Mouse (Mus musculus) liver, embryonic 11.5 days (tissue): ENCODE data around the gene Slc7a1. TPM values are rescaled to one million over a fixed set of nuclear protein-coding genes. Genes with fewer than 3 reads are reported as not detected.
A peak's percentile ranks its signal among the peaks of the same experiment; 100 is the strongest.

Experiments used
- ATAC-seq: fragments of 200-750 bp; cut with Nextera tagmentation; replicated peaks from 2 replicates; pipeline ENCODE4 v1.8.0; 2017; ENCODE audit warnings: moderate number of reproducible peaks, mild to moderate bottlenecking, moderate TSS enrichment, moderate library complexity; ENCODE audit not compliant: low FRiP score
- DNase-seq: peaks from one replicate; pipeline ENCODE4 v3.0.0-alpha.2; 2017; ENCODE audit warnings: low spot score
- H3K27ac ChIP-seq: fragments of 300-500 bp; sonication (generic); 2 replicates; pipeline ENCODE4 v1.5.1; 2014; ENCODE audit warnings: mild to moderate bottlenecking, low read depth, low read length, control low read depth
- H3K27me3 ChIP-seq: fragments of 300-500 bp; sonication (generic); replicated peaks from 2 replicates; pipeline ENCODE4 v1.6.1; 2014; ENCODE audit warnings: low read length, mixed read lengths; ENCODE audit not compliant: control insufficient read depth, insufficient read depth
- H3K36me3 ChIP-seq: fragments of 300-500 bp; sonication (generic); 2 replicates; pipeline ENCODE4 v1.6.1; 2014; ENCODE audit warnings: mild to moderate bottlenecking, low read length, moderate library complexity, mixed read lengths; ENCODE audit not compliant: control insufficient read depth, insufficient read depth
- H3K4me1 ChIP-seq: fragments of 300-500 bp; sonication (generic); replicated peaks from 2 replicates; pipeline ENCODE4 v1.6.1; 2014; ENCODE audit warnings: low read length, mixed read lengths; ENCODE audit not compliant: control insufficient read depth, insufficient read depth
- H3K4me2 ChIP-seq: fragments of 300-500 bp; sonication (generic); 2 replicates; pipeline ENCODE4 v1.6.1; 2014; ENCODE audit warnings: mild to moderate bottlenecking, control low read depth, moderate library complexity
- H3K4me3 ChIP-seq: fragments of 300-500 bp; sonication (generic); 2 replicates; pipeline ENCODE4 v1.5.1; 2014; ENCODE audit warnings: low read depth, low read length, control low read depth
- H3K9ac ChIP-seq: fragments of 300-500 bp; sonication (generic); 2 replicates; pipeline ENCODE4 v1.6.1; 2014; ENCODE audit warnings: low read depth, low read length, control low read depth
- H3K9me3 ChIP-seq: fragments of 300-500 bp; sonication (generic); 2 replicates; pipeline ENCODE4 v1.6.1; 2016; ENCODE audit warnings: low read length, inconsistent platforms, mixed read lengths; ENCODE audit not compliant: control insufficient read depth
- WGBS: fragments of 180-500 bp; shearing (Covaris S2); extraction: QIAGEN DNeasy Blood & Tissue Kit; methylation state at CpG from one replicate; pipeline ENCODE4 v1.1.7; 2014; 5-methylcytosine and 5-hydroxymethylcytosine counted together
- polyA plus RNA-seq: library from polyadenylated mRNA; unstranded; fragments of >200 nt; fragmentation: Nextera tagmentation; extraction: Ambion mirVana; gene quantifications from 2 replicates; pipeline ENCODE4 v1.2.1, GENCODE M21; 2014

Slc7a1 gene
- polyA plus RNA-seq, 1 experiment from 2014 or later: 63.4 TPM

DNA sequence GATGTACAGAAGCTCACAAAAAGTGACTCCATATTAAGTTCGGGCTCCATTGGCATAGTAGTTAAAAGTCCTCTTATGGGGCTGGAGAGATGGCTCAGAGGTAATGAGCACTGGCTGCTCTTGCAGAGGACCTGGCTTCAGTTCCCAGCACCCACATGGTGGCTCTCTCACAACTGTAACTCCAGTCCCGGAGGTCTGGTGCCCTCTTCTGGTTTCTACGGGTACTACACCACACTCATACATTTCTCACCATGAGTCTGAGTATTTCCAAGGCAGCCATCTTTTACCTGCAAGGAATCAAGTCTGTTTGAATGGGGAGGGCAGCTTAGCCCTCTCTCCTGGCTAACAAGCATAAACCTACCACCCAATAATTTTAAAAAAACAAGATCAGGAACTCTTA lies 30.5 kb downstream of the Slc7a1 start:
- ATAC-seq: no peak
- Histone ChIP-seq H3K4me2 (no peak overlapping the region), H3K27ac (no peak overlapping the region), H3K36me3 (peaks cover 6% of the 10 kb centered on the region; the same call in 1 of the 2 replicates), H3K9me3 (0 out of 2 replicates have a peak, but pooled peaks cover 4% of the 10 kb centered on the region), H3K4me3 (no peak overlapping the region), H3K9ac (no peak overlapping the region), H3K4me1 (no peaks in the 10 kb centered on the region; the same call in 1 of the 2 replicates), H3K27me3 (no peaks in the 10 kb centered on the region)
- no peak for DNase-seq
- WGBS: 88% methylated on average over 3 of the region's 3 CpGs

DNA sequence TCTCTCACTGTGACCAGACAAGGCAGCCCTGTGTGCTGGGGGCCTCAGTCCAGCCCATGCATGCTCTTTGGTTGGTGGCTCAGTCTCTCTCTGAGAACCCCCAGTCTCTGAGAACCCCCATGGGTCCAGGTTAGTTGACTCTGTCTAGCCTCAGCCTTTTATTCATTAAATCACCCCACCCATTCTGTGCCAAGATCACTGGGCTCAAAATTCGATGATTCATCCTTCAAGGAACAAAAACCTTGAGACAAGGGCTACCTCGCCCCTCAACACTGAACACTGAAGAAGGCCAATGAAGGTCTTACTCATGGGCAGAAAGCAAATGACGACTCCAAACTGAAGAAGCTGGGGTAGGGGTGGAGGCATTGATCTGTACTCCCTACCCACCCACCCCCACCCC lies 31.9 kb downstream of the Slc7a1 start:
- Histone ChIP-seq H3K9ac (no peak overlapping the region), H3K4me2 (no peak overlapping the region), H3K4me3 (no peak overlapping the region), H3K36me3 (peaks cover 9% of the 10 kb centered on the region; the same call in 1 of the 2 replicates), H3K27me3 (no peaks in the 10 kb centered on the region), H3K4me1 (no peaks in the 10 kb centered on the region; the same call in 1 of the 2 replicates), H3K9me3 (0 out of 2 replicates have a peak, but pooled peaks cover 4% of the 10 kb centered on the region), H3K27ac (no peak overlapping the region)
- ATAC-seq (no peak), DNase-seq (no peak)
- WGBS: 75% methylated on average over 3 of the region's 3 CpGs

DNA sequence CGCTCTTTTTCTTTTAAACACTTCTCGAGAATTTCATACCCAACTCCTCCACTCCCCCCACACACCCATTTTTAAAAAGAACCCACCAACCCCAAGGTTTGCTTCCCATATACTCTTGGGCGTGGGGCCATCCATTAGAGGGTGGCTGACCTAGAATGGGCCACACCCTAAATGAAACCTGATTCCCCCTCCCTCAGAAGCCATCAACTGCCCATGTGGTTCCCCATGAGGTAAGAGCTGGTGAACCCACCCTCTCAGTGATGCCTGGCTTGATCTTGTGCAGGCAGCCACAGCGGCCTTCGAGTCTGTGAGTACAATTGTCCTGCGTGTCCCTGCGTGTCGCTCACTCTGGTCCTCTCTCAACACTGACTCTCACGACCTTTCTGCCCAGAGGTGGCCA lies 33.2 kb downstream of the Slc7a1 start:
- H3K4me2 ChIP-seq: no peak overlapping the region
- no peak overlapping the region for H3K9ac ChIP-seq
- WGBS: 85% methylated on average over 9 of the region's 9 CpGs
- DNase-seq (no peak), ATAC-seq (no peak)
- 0 out of 2 replicates have a peak, but pooled peaks cover 4% of the 10 kb centered on the region for H3K9me3 ChIP-seq
- peaks cover 9% of the 10 kb centered on the region for H3K4me1 ChIP-seq
- H3K36me3 ChIP-seq: peaks cover 11% of the 10 kb centered on the region; the same call in 1 of the 2 replicates
- H3K27me3 ChIP-seq: no peaks in the 10 kb centered on the region
- H3K27ac ChIP-seq: no peak overlapping the region
- no peak overlapping the region for H3K4me3 ChIP-seq

DNA sequence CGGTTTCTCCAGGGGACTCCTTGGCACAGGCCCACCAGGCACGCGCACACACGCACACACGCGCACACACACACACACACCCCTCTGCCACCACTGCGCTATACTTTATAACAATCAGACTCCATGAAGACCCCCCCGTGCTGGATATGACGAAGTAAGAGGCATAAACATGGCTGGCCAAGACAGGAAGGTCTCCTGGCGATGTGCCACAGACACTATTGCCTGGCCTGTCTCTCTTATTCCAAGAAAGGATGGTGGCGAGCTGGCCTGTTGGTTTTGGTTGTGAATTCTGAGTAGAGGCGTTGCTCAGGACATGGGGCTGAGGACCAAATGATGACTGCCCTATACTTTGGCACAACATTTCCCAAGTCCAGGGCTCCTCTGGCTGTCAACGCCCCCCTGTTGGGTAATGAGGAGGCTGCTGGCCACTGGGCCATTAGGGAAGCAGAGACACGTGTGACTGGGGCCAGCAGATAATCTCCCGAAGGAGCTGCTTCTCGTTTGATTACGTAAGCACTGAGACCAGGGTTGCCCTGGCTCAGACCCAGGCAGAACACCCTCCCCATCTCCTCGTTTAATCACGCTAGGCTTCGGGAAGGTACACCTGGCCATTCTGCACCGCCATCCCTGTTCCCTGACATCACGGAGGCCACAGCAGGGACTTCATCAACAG lies 36.1 kb downstream of the Slc7a1 start:
- Histone ChIP-seq H3K27me3 (no peaks in the 10 kb centered on the region), H3K4me3 (no peak overlapping the region), H3K4me1 (peaks cover 17% of the 10 kb centered on the region), H3K36me3 (peaks cover 4% of the 10 kb centered on the region; the same call in 1 of the 2 replicates), H3K9ac (no peak overlapping the region), H3K27ac (no peak overlapping the region), H3K4me2 (no peak overlapping the region), H3K9me3 (no peaks in the 10 kb centered on the region)
- DNase-seq (no peak), ATAC-seq (no peak)
- 85% methylated on average over 22 of the region's 22 CpGs for WGBS

DNA sequence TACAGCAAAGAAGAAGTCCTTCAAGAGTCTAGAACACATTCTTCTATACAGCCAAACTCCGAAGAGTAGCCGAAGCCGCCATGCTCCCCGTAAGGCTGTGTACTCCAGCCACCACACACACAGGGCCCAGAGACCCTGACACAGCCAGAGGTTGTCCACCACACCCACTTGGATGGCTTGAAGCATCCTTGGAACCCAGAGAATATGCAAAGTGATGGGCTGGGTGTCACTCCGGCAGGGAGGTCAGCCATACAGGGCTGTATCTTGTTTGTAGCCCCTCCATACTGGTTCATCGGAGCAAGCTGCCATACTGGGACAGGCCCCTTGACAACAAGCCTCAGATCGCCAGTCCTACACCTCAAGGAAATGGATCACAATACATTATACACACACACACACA lies 37.4 kb downstream of the Slc7a1 start:
- ATAC-seq (no peak), DNase-seq (no peak)
- 97% methylated on average over 7 of the region's 7 CpGs for WGBS
- Histone ChIP-seq H3K27me3 (no peaks in the 10 kb centered on the region), H3K9ac (no peak overlapping the region), H3K27ac (no peak overlapping the region), H3K4me1 (peaks cover 17% of the 10 kb centered on the region), H3K36me3 (peaks cover 4% of the 10 kb centered on the region; the same call in 1 of the 2 replicates), H3K9me3 (no peaks in the 10 kb centered on the region), H3K4me3 (no peak overlapping the region), H3K4me2 (no peak overlapping the region)

DNA sequence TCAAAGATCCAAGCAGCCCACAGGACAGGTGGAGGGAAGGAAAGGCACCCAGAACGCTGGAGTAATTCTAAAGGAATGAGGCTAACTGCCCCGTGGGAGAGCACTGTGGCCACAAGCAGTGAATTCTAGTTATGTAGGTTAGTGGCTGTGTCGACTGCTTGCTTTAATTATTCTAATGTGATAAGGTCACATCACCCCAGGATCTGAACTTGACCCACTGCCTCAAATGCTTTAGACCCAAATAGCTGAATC lies 38.0 kb downstream of the Slc7a1 start:
- no peaks in the 10 kb centered on the region for H3K27me3 ChIP-seq
- H3K27ac ChIP-seq: peak overlapping the region; percentile 11; the same call in 1 of the 2 replicates
- peaks cover 4% of the 10 kb centered on the region; the same call in 1 of the 2 replicates for H3K36me3 ChIP-seq
- DNase-seq (no peak), ATAC-seq (no peak)
- H3K4me3 ChIP-seq: no peak overlapping the region
- peaks cover 17% of the 10 kb centered on the region for H3K4me1 ChIP-seq
- H3K9me3 ChIP-seq: no peaks in the 10 kb centered on the region
- H3K9ac ChIP-seq: no peak overlapping the region
- peak overlapping the region; percentile 9; the same call in 1 of the 2 replicates for H3K4me2 ChIP-seq
- 47% methylated on average over 3 of the region's 3 CpGs for WGBS

DNA sequence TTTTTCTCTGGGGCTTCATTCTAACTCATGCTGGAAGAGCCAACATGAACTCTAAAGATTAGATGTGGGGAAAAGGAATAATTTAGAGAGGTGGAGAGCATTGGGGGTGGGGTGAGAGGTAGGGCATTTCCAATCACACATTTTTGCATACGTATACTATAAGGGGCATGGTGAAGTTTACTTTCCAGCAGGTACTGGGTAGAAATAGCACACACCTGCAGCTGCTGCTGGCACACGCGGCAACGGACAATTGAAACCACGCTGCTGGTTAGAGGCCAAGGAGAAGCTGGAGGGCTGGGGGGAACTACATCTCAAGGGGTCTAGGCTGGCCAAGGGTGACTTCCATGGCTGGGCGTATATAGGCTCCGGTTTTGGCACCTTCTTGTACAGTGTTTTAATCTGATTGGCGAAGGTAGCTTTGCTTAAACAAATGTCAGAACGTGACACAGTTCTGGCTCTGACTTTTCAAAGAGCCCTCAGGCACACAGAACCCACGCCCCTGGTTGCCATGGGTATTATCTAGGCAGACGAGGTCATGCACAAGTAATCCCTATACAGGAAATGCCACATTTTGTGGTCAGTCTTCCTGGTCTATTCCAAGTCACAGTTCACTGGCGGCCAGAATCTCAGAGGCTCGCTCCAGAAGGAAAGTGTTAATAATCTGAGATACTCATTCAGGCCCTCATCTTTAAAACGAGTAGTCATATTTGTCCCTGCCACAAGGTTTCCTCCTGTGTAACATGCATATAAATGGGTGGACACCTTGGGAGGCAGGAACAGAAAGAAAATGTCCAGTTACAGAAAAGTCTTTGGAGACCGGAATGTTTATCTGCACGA lies 38.6 kb downstream of the Slc7a1 start:
- H3K27ac ChIP-seq: peak overlapping the region; percentile 38
- no peaks in the 10 kb centered on the region for H3K9me3 ChIP-seq
- DNase-seq (no peak), ATAC-seq (peak; percentile 72)
- H3K4me3 ChIP-seq: no peak overlapping the region
- H3K4me2 ChIP-seq: peak overlapping the region; percentile 12; the same call in 1 of the 2 replicates
- peaks cover 4% of the 10 kb centered on the region; the same call in 1 of the 2 replicates for H3K36me3 ChIP-seq
- peaks cover 17% of the 10 kb centered on the region for H3K4me1 ChIP-seq
- no peaks in the 10 kb centered on the region for H3K27me3 ChIP-seq
- WGBS: 52% methylated on average over 16 of the region's 16 CpGs
- no peak overlapping the region for H3K9ac ChIP-seq

DNA sequence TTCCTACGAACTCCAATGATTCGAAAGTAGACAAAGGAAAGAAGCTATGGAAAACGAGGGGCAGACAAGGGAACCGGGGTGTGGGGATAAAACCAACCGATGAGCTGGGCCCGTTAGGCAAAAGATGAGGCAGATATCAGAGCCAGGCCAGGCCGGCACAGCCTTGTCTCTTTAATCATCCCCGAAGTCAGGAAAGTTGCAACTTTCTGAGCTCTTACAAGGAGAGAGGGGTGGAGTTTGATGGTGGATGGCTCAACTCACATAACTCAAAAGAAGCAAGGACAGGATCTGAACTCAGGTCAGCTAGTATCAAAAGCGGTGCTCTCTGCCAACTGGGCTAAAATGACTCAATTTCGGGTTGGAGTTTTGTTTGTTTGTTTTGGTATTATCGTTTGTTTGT lies 40.6 kb downstream of the Slc7a1 start:
- Histone ChIP-seq H3K9me3 (no peaks in the 10 kb centered on the region), H3K27ac (no peak overlapping the region), H3K27me3 (no peaks in the 10 kb centered on the region), H3K4me3 (no peak overlapping the region), H3K4me2 (no peak overlapping the region), H3K9ac (no peak overlapping the region), H3K36me3 (peaks cover 4% of the 10 kb centered on the region; the same call in 1 of the 2 replicates), H3K4me1 (peaks cover 17% of the 10 kb centered on the region)
- DNase-seq (no peak), ATAC-seq (no peak)
- WGBS: 85% methylated on average over 11 of the region's 11 CpGs
